Mouse (Mus musculus) myocyte (in vitro differentiated cells): ENCODE measurements around the gene Iba57.

ENCODE experiments used
- MAX ChIP-seq: IDR thresholded peaks from one replicate; pipeline ENCODE4 v1.6.1; 2011; ENCODE audit warnings: low read depth, mild to moderate bottlenecking, control low read depth
- POLR2AphosphoS2 ChIP-seq: IDR thresholded peaks from one replicate; pipeline ENCODE4 v1.6.1; 2011; ENCODE audit warnings: low read depth, control low read depth; ENCODE audit not compliant: insufficient read length
- USF1 ChIP-seq: IDR thresholded peaks from one replicate; pipeline ENCODE4 v1.6.1; 2011; ENCODE audit warnings: low read depth, mild to moderate bottlenecking, control low read depth, moderate library complexity

DNA sequence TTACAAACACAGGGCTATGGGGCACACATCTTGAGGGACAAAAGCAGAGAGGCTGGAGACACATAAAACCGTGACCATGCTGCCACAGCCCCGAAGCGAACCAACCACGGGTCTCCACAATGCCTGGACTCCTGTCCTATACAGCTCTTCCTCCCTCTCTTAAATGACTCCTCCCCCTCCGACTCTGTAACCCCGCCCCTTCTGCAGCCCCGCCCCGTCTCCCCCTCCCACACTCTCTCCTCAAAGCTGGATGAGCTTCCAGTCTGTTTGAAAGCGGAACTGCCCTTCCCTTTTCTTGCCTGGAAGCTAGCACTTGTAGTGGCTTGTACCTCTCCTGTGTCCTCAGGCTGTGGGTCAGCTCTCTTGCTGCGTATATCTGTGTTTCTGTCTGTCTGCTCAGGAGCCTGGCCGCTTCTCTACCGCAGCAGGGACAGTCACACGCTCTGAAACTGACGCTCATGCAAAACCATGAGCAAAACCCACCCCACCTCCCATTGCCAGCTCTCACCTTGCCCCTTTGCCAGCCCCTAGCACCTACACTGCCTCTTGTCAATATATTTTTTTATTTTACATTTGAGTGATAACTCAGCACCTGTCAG lies 21.7 kb downstream of the Iba57 start:
- TF ChIP-seq USF1 (no peak), POLR2AphosphoS2 (no peak), MAX (no peak)
